Mouse (Mus musculus) ES-E14 (cell line): ENCODE measurements around the gene Pnn.

Experiments used
- CHD2 ChIP-seq: IDR thresholded peaks from 2 replicates; pipeline ENCODE4 v1.6.1; 2014; ENCODE audit warnings: mild to moderate bottlenecking, low read depth, low read length, inconsistent platforms
- MAFK ChIP-seq: IDR thresholded peaks from 2 replicates; pipeline ENCODE4 v1.6.1; 2014; ENCODE audit warnings: mild to moderate bottlenecking, low read depth, low read length, inconsistent platforms; ENCODE audit not compliant: insufficient read depth
- ZNF384 ChIP-seq: IDR thresholded peaks from 2 replicates; pipeline ENCODE4 v1.6.1; 2012; ENCODE audit warnings: low read depth, low read length, inconsistent platforms

- TF ChIP-seq ZNF384: no peak
- no peak for TF ChIP-seq CHD2
- TF ChIP-seq MAFK: no peak
Measured at GRCm38 (mm10) chr12:59039971-59040844, 26.5 kb upstream of the Pnn start.
